Mouse (Mus musculus) liver, embryonic 14.5 days (tissue): ENCODE data around the gene Arhgap5. TPM values are rescaled to one million over a fixed set of nuclear protein-coding genes. Genes with fewer than 3 reads are reported as not detected.

Experiments used
- ATAC-seq: fragments of 200-750 bp; cut with Nextera tagmentation; 2 replicates; pipeline ENCODE4 v1.8.0; 2017; ENCODE audit warnings: moderate number of reproducible peaks, mild to moderate bottlenecking, moderate library complexity; ENCODE audit not compliant: insufficient read depth
- DNase-seq, 3 experiments: peaks; one replicate each; pipeline ENCODE4 v3.0.0-alpha.2; 2012 to 2013; ENCODE audit warnings: low read depth in 3 of 3, low spot score in 3 of 3
- H3K27ac ChIP-seq: fragments of 300-500 bp; sonication (generic); 2 replicates; pipeline ENCODE4 v1.5.1; 2014; ENCODE audit warnings: moderate library complexity, mild to moderate bottlenecking, control low read depth, inconsistent platforms
- H3K27me3 ChIP-seq: fragments of 300-500 bp; sonication (generic); 2 replicates; pipeline ENCODE4 v1.6.1; 2014; ENCODE audit warnings: mild to moderate bottlenecking, low read length, moderate library complexity; ENCODE audit not compliant: control insufficient read depth, insufficient read depth
- H3K36me3 ChIP-seq: fragments of 300-500 bp; sonication (generic); replicated peaks from 2 replicates; pipeline ENCODE4 v1.6.1; 2014; ENCODE audit warnings: low read depth; ENCODE audit not compliant: control insufficient read depth, insufficient read depth
- H3K4me1 ChIP-seq, 2 experiments: fragments of 200-500 bp in 1 of 2; fragments of 300-500 bp in 1 of 2; sonication (generic) in 1 of 2; replicated peaks; 2 replicates each; pipeline ENCODE4 v1.6.1; 2012 to 2014; ENCODE audit warnings: antibody characterized with exemption in 1 of 2, inconsistent platforms in 1 of 2, low read length in 1 of 2; ENCODE audit not compliant: control insufficient read depth in 2 of 2, insufficient read depth in 2 of 2
- H3K4me2 ChIP-seq: fragments of 300-500 bp; sonication (generic); 2 replicates; pipeline ENCODE4 v1.6.1; 2014; ENCODE audit warnings: low read depth, mild to moderate bottlenecking, control low read depth, moderate library complexity
- H3K4me3 ChIP-seq, 2 experiments: fragments of 200-500 bp in 1 of 2; fragments of 300-500 bp in 1 of 2; sonication (generic) in 1 of 2; 2 replicates each; pipeline ENCODE4 v1.5.1; 2012 to 2014; ENCODE audit warnings: low read depth in 2 of 2, low read length in 2 of 2, mild to moderate bottlenecking in 2 of 2, control low read depth in 1 of 2, inconsistent platforms in 1 of 2, moderate library complexity in 1 of 2; ENCODE audit not compliant: insufficient read depth in 1 of 2
- H3K9ac ChIP-seq: fragments of 300-500 bp; sonication (generic); replicated peaks from 2 replicates; pipeline ENCODE4 v1.6.1; 2014; ENCODE audit warnings: mild to moderate bottlenecking, control low read depth, moderate library complexity
- H3K9me3 ChIP-seq: fragments of 300-500 bp; sonication (generic); 2 replicates; pipeline ENCODE4 v1.6.1; 2016; ENCODE audit warnings: low read length, mixed read lengths; ENCODE audit not compliant: control insufficient read depth
- CTCF ChIP-seq: IDR thresholded peaks from 2 replicates; pipeline ENCODE4 v1.5.1; 2016; ENCODE audit warnings: antibody characterized with exemption, low read depth, control low read depth
- EP300 ChIP-seq: IDR thresholded peaks from 2 replicates; pipeline ENCODE4 v1.6.1; 2016; ENCODE audit warnings: antibody characterized with exemption, low read depth
- WGBS: fragments of 180-500 bp; shearing (Covaris S2); extraction: QIAGEN DNeasy Blood & Tissue Kit; methylation state at CpG from one replicate; pipeline ENCODE4 v1.1.7; 2014; ENCODE audit not compliant: insufficient replicate concordance; 5-methylcytosine and 5-hydroxymethylcytosine counted together
- polyA plus RNA-seq, 2 experiments: library from polyadenylated mRNA; depleted of rRNA in 1 of 2; stranded (reverse) in 1 of 2; unstranded in 1 of 2; fragments of >200 nt; fragmentation: Nextera tagmentation in 1 of 2; extraction: Ambion mirVana in 1 of 2; gene quantifications; 2 replicates each; pipeline versions ENCODE4 v1.2.1 to v1.2.3; 2012 to 2014

The Arhgap5 gene
- polyA plus RNA-seq, 2 experiments, result 3.5 to 7.8 TPM

GRCm38 (mm10) chr12:52541294-52541693 is 37.5 kb downstream of the Arhgap5 start:
- Histone ChIP-seq H3K27me3 (no peaks in the 10 kb centered on the region), H3K4me3 (no peak overlapping the region), H3K4me2 (no peak overlapping the region), H3K9ac (no peak overlapping the region), H3K9me3 (no peaks in the 10 kb centered on the region), H3K4me1 (peaks cover 0 to 2% of the 10 kb centered on the region in 2 experiments; a peak in 1 of 4 replicates), H3K27ac (no peak overlapping the region), H3K36me3 (no peaks in the 10 kb centered on the region)
- no peak for TF ChIP-seq EP300
- TF ChIP-seq CTCF, result no peak
- DNase-seq, result no peak
- no peak for ATAC-seq
- 46% methylated on average over 4 of the region's 4 CpGs for WGBS

GRCm38 (mm10) chr12:52544532-52544931 is 40.8 kb downstream of the Arhgap5 start:
- 0 out of 2 replicates have a peak, but pooled peaks have one; percentile 22 for TF ChIP-seq EP300
- TF ChIP-seq CTCF, result no peak
- Histone ChIP-seq H3K9ac (no peak overlapping the region), H3K9me3 (no peaks in the 10 kb centered on the region), H3K36me3 (no peaks in the 10 kb centered on the region), H3K27me3 (no peaks in the 10 kb centered on the region), H3K27ac (no peak overlapping the region), H3K4me3 (no peak overlapping the region), H3K4me2 (no peak overlapping the region), H3K4me1 (peaks cover 0 to 2% of the 10 kb centered on the region in 2 experiments; a peak in 1 of 4 replicates)
- ATAC-seq (peak; percentile 57; the same call in 1 of the 2 replicates), DNase-seq (peak in 1 of 3 experiments; percentile 1)
- 24% methylated on average over 3 of the region's 3 CpGs for WGBS

- TF ChIP-seq EP300, result no peak
- TF ChIP-seq CTCF, result no peak
- H3K27ac ChIP-seq, result no peak overlapping the region
- no peaks in the 10 kb centered on the region for H3K9me3 ChIP-seq
- H3K4me2 ChIP-seq, result no peak overlapping the region
- H3K9ac ChIP-seq, result no peak overlapping the region
- ATAC-seq, result no peak
- WGBS, result 76% methylated on average over 2 of the region's 2 CpGs
- no peaks in the 10 kb centered on the region for H3K4me1 ChIP-seq
- H3K4me3 ChIP-seq, result no peak overlapping the region
- H3K27me3 ChIP-seq, result no peaks in the 10 kb centered on the region
- no peak for DNase-seq
- H3K36me3 ChIP-seq, result no peaks in the 10 kb centered on the region
Measured at GRCm38 (mm10) chr12:52552085-52552484, 48.3 kb downstream of the Arhgap5 start.

GRCm38 (mm10) chr12:52555188-52555876 is 51.6 kb downstream of the Arhgap5 start:
- DNase-seq (no peak), ATAC-seq (no peak)
- no peak for TF ChIP-seq CTCF
- H3K9ac ChIP-seq, result no peak overlapping the region
- H3K27me3 ChIP-seq, result no peaks in the 10 kb centered on the region
- no peaks in the 10 kb centered on the region for H3K9me3 ChIP-seq
- no peak overlapping the region for H3K27ac ChIP-seq
- WGBS, result 12% methylated on average over 3 of the region's 3 CpGs
- no peaks in the 10 kb centered on the region for H3K36me3 ChIP-seq
- no peak overlapping the region for H3K4me3 ChIP-seq
- no peak overlapping the region for H3K4me2 ChIP-seq
- H3K4me1 ChIP-seq, result no peaks in the 10 kb centered on the region

- Histone ChIP-seq H3K36me3 (no peaks in the 10 kb centered on the region), H3K4me2 (no peak overlapping the region), H3K4me1 (no peaks in the 10 kb centered on the region), H3K9me3 (no peaks in the 10 kb centered on the region), H3K4me3 (no peak overlapping the region), H3K9ac (no peak overlapping the region), H3K27me3 (no peaks in the 10 kb centered on the region), H3K27ac (no peak overlapping the region)
- ATAC-seq (no peak), DNase-seq (no peak)
- WGBS, result 79% methylated on average over 5 of the region's 5 CpGs
- TF ChIP-seq EP300 (no peak), CTCF (no peak)
Measured at GRCm38 (mm10) chr12:52565654-52566053, 61.9 kb downstream of the Arhgap5 start.
